Mouse (Mus musculus) neural tube, embryonic 14.5 days (tissue): Measurements from ENCODE around the gene Ddit4l. TPM values are rescaled to one million over a fixed set of nuclear protein-coding genes. Genes with fewer than 3 reads are reported as not detected.

Source experiments
- ATAC-seq: fragments of 200-750 bp; cut with Nextera tagmentation; 2 replicates; pipeline ENCODE4 v1.8.0; 2017; ENCODE audit warnings: low read depth, mild to moderate bottlenecking, moderate TSS enrichment, moderate library complexity
- H3K27ac ChIP-seq: fragments of 300-500 bp; sonication (generic); 2 replicates; pipeline ENCODE4 v1.5.1; 2014; ENCODE audit warnings: low read depth, mild to moderate bottlenecking, control low read depth, low read length, moderate library complexity, mixed read lengths
- H3K27me3 ChIP-seq: fragments of 300-500 bp; sonication (generic); 2 replicates; pipeline ENCODE4 v1.6.1; 2014; ENCODE audit warnings: low read length; ENCODE audit not compliant: control insufficient read depth, insufficient read depth
- H3K36me3 ChIP-seq: fragments of 300-500 bp; sonication (generic); 2 replicates; pipeline ENCODE4 v1.6.1; 2014; ENCODE audit warnings: low read length, mixed read lengths; ENCODE audit not compliant: control insufficient read depth, insufficient read depth
- H3K4me1 ChIP-seq: fragments of 300-500 bp; sonication (generic); 2 replicates; pipeline ENCODE4 v1.6.1; 2014; ENCODE audit warnings: low read length; ENCODE audit not compliant: control insufficient read depth, insufficient read depth
- H3K4me2 ChIP-seq: fragments of 300-500 bp; sonication (generic); 2 replicates; pipeline ENCODE4 v1.6.1; 2014; ENCODE audit warnings: mild to moderate bottlenecking, low read depth, low read length, control low read depth
- H3K4me3 ChIP-seq: fragments of 300-500 bp; sonication (generic); 2 replicates; pipeline ENCODE4 v1.5.1; 2014; ENCODE audit warnings: low read depth, low read length, control low read depth, mixed read lengths
- H3K9ac ChIP-seq: fragments of 300-500 bp; sonication (generic); replicated peaks from 2 replicates; pipeline ENCODE4 v1.6.1; 2014; ENCODE audit warnings: low read depth, mild to moderate bottlenecking, control low read depth, low read length, mixed read lengths
- H3K9me3 ChIP-seq: fragments of 300-500 bp; sonication (generic); 2 replicates; pipeline ENCODE4 v1.6.1; 2016; ENCODE audit warnings: low read length; ENCODE audit not compliant: control insufficient read depth
- WGBS: fragments of 180-500 bp; shearing (Covaris S2); extraction: QIAGEN DNeasy Blood & Tissue Kit; methylation state at CpG from one replicate; pipeline ENCODE4 v1.1.7; 2014; 5-methylcytosine and 5-hydroxymethylcytosine counted together
- polyA plus RNA-seq: library from polyadenylated mRNA; unstranded; fragments of >200 nt; fragmentation: Nextera tagmentation; extraction: Ambion mirVana; gene quantifications from 2 replicates; pipeline ENCODE4 v1.2.1, GENCODE M21; 2014

Gene Ddit4l
- polyA plus RNA-seq, 1 experiment from 2014 or later: 16.0 TPM

- WGBS: 82% methylated on average over 2 of the region's 2 CpGs
- no peak for ATAC-seq
Observed at GRCm38 (mm10) chr3:137611981-137612380, 9.4 kb upstream of the Ddit4l start.

DNA sequence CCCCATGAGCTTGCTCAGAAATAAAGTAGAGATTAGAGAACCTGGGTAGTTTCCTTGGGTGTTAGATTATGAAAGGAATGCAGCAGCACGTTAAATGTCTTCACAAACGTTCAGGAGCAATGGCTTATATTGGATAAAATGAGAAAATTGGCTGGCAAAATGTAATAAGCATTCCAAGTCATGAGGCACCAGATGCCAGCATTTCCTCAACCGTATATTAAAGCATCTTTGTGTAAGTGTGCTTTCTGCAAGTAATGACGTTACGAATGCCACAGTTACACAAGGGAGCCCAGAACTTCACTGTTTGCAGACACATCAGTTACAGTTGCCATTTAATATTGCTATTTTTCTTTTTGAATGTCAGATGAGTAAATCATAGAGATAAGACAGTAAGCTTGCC is 872 bp upstream of the Ddit4l start:
- no peak overlapping the region for H3K27ac ChIP-seq
- H3K4me1 ChIP-seq: no peaks in the 10 kb centered on the region
- WGBS: 85% methylated on average over 5 of the region's 5 CpGs
- no peaks in the 10 kb centered on the region for H3K36me3 ChIP-seq
- H3K9me3 ChIP-seq: no peaks in the 10 kb centered on the region
- peaks cover 3% of the 10 kb centered on the region for H3K27me3 ChIP-seq
- H3K9ac ChIP-seq: no peak overlapping the region
- no peak overlapping the region for H3K4me2 ChIP-seq
- ATAC-seq: no peak
- H3K4me3 ChIP-seq: no peak overlapping the region

More at GRCm38 (mm10) chr3:137611981-137612380, 9.4 kb upstream of the Ddit4l start:
- Histone ChIP-seq H3K9me3 (no peaks in the 10 kb centered on the region), H3K4me3 (no peak overlapping the region), H3K4me1 (no peaks in the 10 kb centered on the region), H3K27ac (no peak overlapping the region), H3K27me3 (no peaks in the 10 kb centered on the region), H3K36me3 (no peaks in the 10 kb centered on the region), H3K9ac (no peak overlapping the region), H3K4me2 (no peak overlapping the region)

DNA sequence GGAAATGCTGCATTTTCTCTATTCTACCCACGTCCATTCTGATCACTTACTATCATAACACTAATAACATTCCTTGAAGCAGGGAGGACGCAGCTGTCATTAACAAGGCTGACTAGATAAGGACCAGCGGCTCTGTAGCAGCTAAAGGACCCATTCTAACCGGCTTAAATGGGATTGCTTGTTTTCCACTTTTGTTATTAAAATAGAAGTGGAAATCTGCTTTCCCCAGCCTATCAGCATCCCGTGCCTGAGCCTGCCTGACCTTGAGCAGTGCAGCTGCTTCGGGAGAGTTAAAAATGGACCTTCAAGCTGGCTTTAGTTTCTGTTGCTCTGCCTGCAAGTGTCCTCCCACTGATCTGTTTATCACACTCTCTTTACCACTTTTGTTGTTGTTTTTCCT is 679 bp downstream of the Ddit4l start:
- no peak overlapping the region for H3K27ac ChIP-seq
- H3K9me3 ChIP-seq: no peaks in the 10 kb centered on the region
- WGBS: 49% methylated on average over 6 of the region's 6 CpGs
- H3K4me3 ChIP-seq: no peak overlapping the region
- no peak for ATAC-seq
- no peaks in the 10 kb centered on the region for H3K4me1 ChIP-seq
- H3K27me3 ChIP-seq: peaks cover 3% of the 10 kb centered on the region
- H3K9ac ChIP-seq: no peak overlapping the region
- no peaks in the 10 kb centered on the region for H3K36me3 ChIP-seq
- no peak overlapping the region for H3K4me2 ChIP-seq

- Histone ChIP-seq H3K27me3 (peaks cover 3% of the 10 kb centered on the region), H3K36me3 (no peaks in the 10 kb centered on the region), H3K9ac (peak overlapping the region; percentile 50; the same call in 1 of the 2 replicates), H3K4me1 (no peaks in the 10 kb centered on the region), H3K4me2 (peak overlapping the region; percentile 69), H3K27ac (no peak overlapping the region), H3K4me3 (peak overlapping the region; percentile 42), H3K9me3 (no peaks in the 10 kb centered on the region)
- WGBS: 27% methylated on average over 14 of the region's 14 CpGs
- peak; percentile 62 for ATAC-seq
Observed at GRCm38 (mm10) chr3:137622895-137623580, 1.6 kb downstream of the Ddit4l start.

GRCm38 (mm10) chr3:137623581-137624362 is 2.4 kb downstream of the Ddit4l start:
- Histone ChIP-seq H3K4me1 (no peaks in the 10 kb centered on the region), H3K9ac (peak overlapping the region; percentile 50), H3K27me3 (peaks cover 3% of the 10 kb centered on the region), H3K27ac (no peak overlapping the region), H3K4me2 (peak overlapping the region; percentile 69), H3K4me3 (peak overlapping the region; percentile 42), H3K36me3 (no peaks in the 10 kb centered on the region), H3K9me3 (no peaks in the 10 kb centered on the region)
- ATAC-seq: peak; percentile 93
- WGBS: 1% methylated on average over 47 of the region's 47 CpGs

DNA sequence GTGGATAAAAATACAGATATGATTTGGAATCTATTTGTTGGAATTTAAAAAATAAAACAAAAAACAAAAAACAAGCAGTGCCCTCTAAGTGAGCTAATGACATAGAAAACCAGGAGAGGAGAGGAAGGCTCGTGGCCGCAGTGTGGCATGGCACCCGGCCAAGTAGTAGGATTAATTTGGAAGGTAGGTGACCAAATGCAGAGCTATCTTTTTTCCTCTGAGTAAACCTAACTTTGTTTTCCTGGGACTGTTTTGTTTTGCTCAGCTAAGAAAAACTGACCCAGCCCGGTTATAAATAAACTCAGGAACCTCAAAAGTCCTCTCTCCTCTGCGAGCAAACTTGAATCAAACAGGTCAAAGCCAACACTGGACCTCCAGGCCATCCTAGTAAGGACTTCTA is 3.6 kb downstream of the Ddit4l start:
- peak overlapping the region; percentile 26; the same call in 1 of the 2 replicates for H3K4me2 ChIP-seq
- 77% methylated on average over 5 of the region's 5 CpGs for WGBS
- H3K4me1 ChIP-seq: no peaks in the 10 kb centered on the region
- no peaks in the 10 kb centered on the region for H3K9me3 ChIP-seq
- no peaks in the 10 kb centered on the region for H3K36me3 ChIP-seq
- H3K27ac ChIP-seq: no peak overlapping the region
- peaks cover 3% of the 10 kb centered on the region for H3K27me3 ChIP-seq
- no peak for ATAC-seq
- peak overlapping the region; percentile 42; the same call in 1 of the 2 replicates for H3K4me3 ChIP-seq
- H3K9ac ChIP-seq: no peak overlapping the region

GRCm38 (mm10) chr3:137633726-137634125 is 12.3 kb downstream of the Ddit4l start:
- Histone ChIP-seq H3K27me3 (no peaks in the 10 kb centered on the region), H3K9ac (no peak overlapping the region), H3K4me2 (no peak overlapping the region), H3K36me3 (no peaks in the 10 kb centered on the region), H3K4me3 (no peak overlapping the region), H3K27ac (no peak overlapping the region), H3K9me3 (no peaks in the 10 kb centered on the region), H3K4me1 (no peaks in the 10 kb centered on the region)
- ATAC-seq: no peak
- 93% methylated on average over 10 of the region's 10 CpGs for WGBS

DNA sequence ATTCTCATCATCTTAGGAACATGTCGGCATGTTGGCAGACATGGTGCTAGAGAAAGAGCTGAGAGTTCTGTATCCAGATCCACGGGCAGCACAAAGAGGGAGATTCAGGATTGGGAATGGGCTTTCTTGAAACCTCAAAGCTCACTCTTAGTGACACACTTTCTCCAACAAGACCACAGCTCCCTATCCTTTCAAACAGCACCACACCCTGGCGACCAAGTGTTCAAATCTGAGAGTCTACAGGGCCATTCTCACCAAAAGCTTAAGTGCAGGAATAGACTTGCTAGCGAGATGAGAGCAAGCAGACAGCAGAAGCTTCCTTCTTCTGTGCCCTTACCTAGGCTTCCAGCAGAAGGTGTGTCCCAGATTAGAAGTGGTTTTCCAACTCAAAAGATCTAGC is 15.2 kb downstream of the Ddit4l start:
- Histone ChIP-seq H3K4me2 (no peak overlapping the region), H3K9ac (no peak overlapping the region), H3K27me3 (no peaks in the 10 kb centered on the region), H3K36me3 (no peaks in the 10 kb centered on the region), H3K27ac (no peak overlapping the region), H3K4me1 (no peaks in the 10 kb centered on the region), H3K9me3 (no peaks in the 10 kb centered on the region), H3K4me3 (no peak overlapping the region)
- WGBS: 86% methylated on average over 4 of the region's 4 CpGs
- ATAC-seq: no peak

DNA sequence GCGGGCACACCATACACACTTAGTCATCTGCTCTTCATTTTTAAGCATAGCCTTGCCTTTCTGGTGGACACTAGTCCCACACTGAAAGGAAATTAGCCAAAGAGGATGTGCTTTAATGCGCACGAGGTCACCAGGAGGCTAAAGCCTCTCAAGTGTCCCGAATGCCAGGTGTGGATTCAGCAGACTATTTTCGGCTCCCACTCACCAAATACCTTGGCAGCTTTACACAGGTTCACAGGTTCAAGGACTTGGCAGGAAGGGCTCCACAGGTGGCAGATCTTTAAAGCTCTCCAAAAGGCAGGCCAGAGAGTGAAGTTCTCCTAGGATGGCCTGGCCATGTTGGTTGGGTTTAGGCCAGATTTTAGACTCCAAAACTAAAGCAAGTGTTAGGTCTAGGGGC is 19.8 kb downstream of the Ddit4l start:
- Histone ChIP-seq H3K9ac (no peak overlapping the region), H3K4me1 (no peaks in the 10 kb centered on the region), H3K36me3 (no peaks in the 10 kb centered on the region), H3K9me3 (no peaks in the 10 kb centered on the region), H3K27me3 (no peaks in the 10 kb centered on the region), H3K4me3 (no peak overlapping the region), H3K4me2 (no peak overlapping the region), H3K27ac (no peak overlapping the region)
- 94% methylated on average over 5 of the region's 5 CpGs for WGBS
- ATAC-seq: no peak
